Mouse (Mus musculus): ENCODE measurements around the gene Pard3b. TPM values are rescaled to one million over a fixed set of nuclear protein-coding genes. Genes with fewer than 3 reads are reported as not detected.
A peak's percentile ranks its signal among the peaks of the same experiment; 100 is the strongest.
"Not testable (repeated sequence)": the region's sequence is repeated elsewhere in the genome, so short reads cannot be mapped to it uniquely, and the experiment has no call there.

Pard3b gene
- total RNA-seq, 2 experiments from 2014 or later, result 15.7 to 18.2 TPM

- no peak for DNase-seq (ENCODE audit: low spot score in 2 of 2)
Observed at GRCm38 (mm10) chr1:62564245-62565119, 925.9 kb downstream of the Pard3b start.

- DNase-seq (ENCODE audit: low spot score in 2 of 2), result no peak
Observed at GRCm38 (mm10) chr1:62565120-62565809, 926.6 kb downstream of the Pard3b start.

- DNase-seq (ENCODE audit: low spot score in 2 of 2), result no peak
Observed at GRCm38 (mm10) chr1:62566596-62566995, 928.0 kb downstream of the Pard3b start.

- DNase-seq (ENCODE audit: low spot score in 2 of 2), result no peak
Observed at GRCm38 (mm10) chr1:62576939-62577590, 938.4 kb downstream of the Pard3b start.

- DNase-seq (ENCODE audit: low spot score in 2 of 2), result no peak
Observed at GRCm38 (mm10) chr1:62579024-62579765, 940.6 kb downstream of the Pard3b start.

- DNase-seq (ENCODE audit: low spot score in 2 of 2), result no peak
Observed at GRCm38 (mm10) chr1:62580314-62580935, 941.8 kb downstream of the Pard3b start.

GRCm38 (mm10) chr1:62582476-62582875 lies 943.9 kb downstream of the Pard3b start:
- DNase-seq (ENCODE audit: low spot score in 2 of 2), result no peak

GRCm38 (mm10) chr1:62587536-62587935 lies 948.9 kb downstream of the Pard3b start:
- DNase-seq (ENCODE audit: low spot score in 2 of 2), result no peak

- peak in 1 of 2 experiments; percentile 18 for DNase-seq (ENCODE audit: low spot score in 2 of 2)
Observed at GRCm38 (mm10) chr1:62591296-62592031, 952.8 kb downstream of the Pard3b start.

GRCm38 (mm10) chr1:62595401-62595800 lies 956.8 kb downstream of the Pard3b start:
- DNase-seq (ENCODE audit: low spot score in 2 of 2), result no peak

- no peak for DNase-seq (ENCODE audit: low spot score in 2 of 2)
Observed at GRCm38 (mm10) chr1:62597751-62598400, 959.3 kb downstream of the Pard3b start.

GRCm38 (mm10) chr1:62598551-62598950 lies 959.9 kb downstream of the Pard3b start:
- no peak for DNase-seq (ENCODE audit: low spot score in 2 of 2)

GRCm38 (mm10) chr1:62604644-62605043 lies 966.0 kb downstream of the Pard3b start:
- DNase-seq (ENCODE audit: low spot score in 2 of 2), result not testable (repeated sequence)

- no peak for DNase-seq (ENCODE audit: low spot score in 2 of 2)
Observed at GRCm38 (mm10) chr1:62618109-62618665, 979.6 kb downstream of the Pard3b start.

- no peak for DNase-seq (ENCODE audit: low spot score in 2 of 2)
Observed at GRCm38 (mm10) chr1:62619456-62619855, 980.8 kb downstream of the Pard3b start.

- DNase-seq (ENCODE audit: low spot score in 2 of 2), result no peak
Observed at GRCm38 (mm10) chr1:62622447-62622846, 983.8 kb downstream of the Pard3b start.

- no peak for DNase-seq (ENCODE audit: low spot score in 2 of 2)
Observed at GRCm38 (mm10) chr1:62624166-62624565, 985.5 kb downstream of the Pard3b start.

GRCm38 (mm10) chr1:62624836-62625235 lies 986.2 kb downstream of the Pard3b start:
- no peak for DNase-seq (ENCODE audit: low spot score in 2 of 2)

- DNase-seq (ENCODE audit: low spot score in 2 of 2), result no peak
Observed at GRCm38 (mm10) chr1:62625332-62625731, 986.7 kb downstream of the Pard3b start.

Data from gastrocnemius, postnatal 4 days (tissue).